Mouse (Mus musculus) heart, adult 2 months (tissue): ENCODE results near the gene Emc10.

Experiments used
- CTCF ChIP-seq: fragments of 200-600 bp; IDR thresholded peaks from 2 replicates; pipeline ENCODE4 v1.8.1; 2022; ENCODE audit warnings: antibody characterized with exemption, mild to moderate bottlenecking, moderate library complexity
- EP300 ChIP-seq: fragments of 200-500 bp; IDR thresholded peaks from 2 replicates; pipeline ENCODE4 v1.6.1; 2011; ENCODE audit warnings: low read depth, low read length, control low read depth; ENCODE audit not compliant: insufficient read depth
- POLR2A ChIP-seq: fragments of 200-500 bp; IDR thresholded peaks from 2 replicates; pipeline ENCODE4 v1.6.1; 2011; ENCODE audit warnings: mild to moderate bottlenecking, low read depth, low read length, control low read depth; ENCODE audit not compliant: insufficient read depth

GRCm38 (mm10) chr7:44463056-44463425 is 33.3 kb downstream of the Emc10 start:
- TF ChIP-seq CTCF (no peak), POLR2A (no peak), EP300 (no peak)
